Mouse (Mus musculus) thymus, postnatal 10 days (tissue): ENCODE results near the gene Snx8.
"Not testable (repeated sequence)": the region's sequence is repeated elsewhere in the genome, so short reads cannot be mapped to it uniquely, and the experiment has no call there.

Source experiments
- DNase-seq, 2 experiments: peaks; one replicate each; pipeline ENCODE4 v3.0.0; 2021; ENCODE audit warnings: low spot score in 2 of 2

Snx8 gene

DNA sequence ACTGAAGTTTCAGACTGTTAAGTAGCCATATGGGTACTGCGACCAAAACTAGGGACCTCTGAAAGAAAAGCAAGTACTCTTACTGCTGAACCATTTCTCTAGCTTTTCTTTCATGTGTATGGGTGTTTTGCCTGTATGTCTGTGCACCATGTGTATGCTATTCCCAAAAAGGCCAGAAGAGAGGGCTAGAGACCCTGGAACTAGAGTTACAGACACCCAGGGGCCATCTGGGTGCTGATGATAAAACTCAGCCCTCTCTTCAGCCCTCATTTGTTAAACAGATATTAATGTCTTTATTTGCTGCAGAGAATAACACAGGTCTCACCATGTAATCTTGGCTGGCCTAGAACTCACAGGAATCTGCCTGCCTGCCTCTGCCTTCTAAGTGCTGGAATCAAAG is 4.6 kb downstream of the Snx8 start:
- DNase-seq = no peak

DNA sequence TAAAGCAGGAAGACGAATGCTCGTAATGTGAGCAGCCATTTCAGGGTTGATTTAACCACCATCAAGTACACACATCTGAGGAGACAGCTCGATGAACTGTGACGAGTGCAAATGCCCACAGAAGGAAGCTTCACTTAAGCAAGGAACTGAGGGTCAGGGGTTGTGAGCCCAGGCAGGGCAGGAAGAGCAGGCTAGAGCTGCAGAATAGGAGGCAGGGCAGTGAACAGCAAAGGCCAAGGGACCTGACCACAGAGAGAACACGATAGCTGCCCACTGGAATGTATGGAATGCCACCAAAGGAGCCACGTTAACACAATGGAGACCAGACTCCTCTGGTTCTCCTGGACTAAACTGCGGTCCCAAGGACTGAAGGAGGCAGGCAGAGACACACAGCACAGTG is 5.5 kb downstream of the Snx8 start:
- DNase-seq = no peak

DNA sequence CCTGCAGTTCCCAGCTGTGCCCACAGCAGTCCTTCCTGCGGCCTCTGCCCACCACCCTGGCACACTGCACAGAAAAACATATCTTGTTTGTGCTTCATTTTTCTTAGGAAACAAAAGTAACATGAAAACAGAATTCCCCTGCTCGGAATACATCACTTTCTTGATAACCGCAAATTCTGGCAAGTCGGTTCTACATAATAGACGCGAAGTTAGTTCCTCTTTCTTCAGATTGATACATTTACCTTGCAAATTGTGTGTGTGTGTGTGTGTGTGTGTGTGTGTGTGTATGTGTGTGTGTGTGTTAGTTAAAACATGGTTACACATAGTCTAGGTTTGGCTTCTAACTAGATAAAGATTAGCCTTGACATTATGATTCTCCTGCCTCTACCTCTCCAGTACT is 6.4 kb downstream of the Snx8 start:
- no peak for DNase-seq

DNA sequence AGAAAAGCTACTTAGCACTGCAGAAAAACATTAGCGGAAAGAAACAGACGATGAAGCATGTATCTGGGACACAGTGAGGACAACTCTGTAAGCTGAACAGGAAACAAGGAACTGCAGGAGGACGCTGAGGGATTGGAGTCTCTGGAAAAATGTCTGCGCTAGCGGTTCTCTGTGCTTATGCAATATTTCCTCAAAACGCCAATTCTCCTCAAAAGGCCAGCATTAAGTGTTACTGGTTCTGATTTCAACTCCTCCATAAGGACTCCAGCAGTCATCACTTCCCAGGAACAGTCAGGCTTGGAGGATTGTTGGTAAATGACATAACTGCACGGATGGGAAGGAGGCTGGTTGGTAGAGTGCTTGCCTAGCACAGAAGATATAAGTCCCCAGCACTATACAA is 7.9 kb downstream of the Snx8 start:
- DNase-seq = no peak

DNA sequence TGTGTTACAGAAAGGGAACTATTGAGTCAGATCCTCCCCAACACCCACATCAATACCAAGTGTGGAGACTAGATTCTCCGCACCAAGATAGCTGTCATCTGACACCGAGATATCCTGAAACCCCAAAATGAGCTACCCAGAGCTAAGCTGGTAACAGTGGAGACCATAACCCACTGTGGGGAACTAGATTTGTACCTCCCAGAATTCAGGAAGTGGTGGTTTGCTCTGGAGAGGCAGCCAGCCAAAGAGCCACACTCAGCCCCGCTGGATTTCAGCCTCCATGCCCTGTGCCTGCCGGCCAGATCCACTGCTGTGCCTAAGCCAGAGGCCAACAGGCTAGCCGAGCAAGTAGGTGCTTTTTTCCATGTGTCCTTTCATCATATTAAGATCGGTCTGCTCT is 9.8 kb downstream of the Snx8 start:
- DNase-seq = no peak

DNA sequence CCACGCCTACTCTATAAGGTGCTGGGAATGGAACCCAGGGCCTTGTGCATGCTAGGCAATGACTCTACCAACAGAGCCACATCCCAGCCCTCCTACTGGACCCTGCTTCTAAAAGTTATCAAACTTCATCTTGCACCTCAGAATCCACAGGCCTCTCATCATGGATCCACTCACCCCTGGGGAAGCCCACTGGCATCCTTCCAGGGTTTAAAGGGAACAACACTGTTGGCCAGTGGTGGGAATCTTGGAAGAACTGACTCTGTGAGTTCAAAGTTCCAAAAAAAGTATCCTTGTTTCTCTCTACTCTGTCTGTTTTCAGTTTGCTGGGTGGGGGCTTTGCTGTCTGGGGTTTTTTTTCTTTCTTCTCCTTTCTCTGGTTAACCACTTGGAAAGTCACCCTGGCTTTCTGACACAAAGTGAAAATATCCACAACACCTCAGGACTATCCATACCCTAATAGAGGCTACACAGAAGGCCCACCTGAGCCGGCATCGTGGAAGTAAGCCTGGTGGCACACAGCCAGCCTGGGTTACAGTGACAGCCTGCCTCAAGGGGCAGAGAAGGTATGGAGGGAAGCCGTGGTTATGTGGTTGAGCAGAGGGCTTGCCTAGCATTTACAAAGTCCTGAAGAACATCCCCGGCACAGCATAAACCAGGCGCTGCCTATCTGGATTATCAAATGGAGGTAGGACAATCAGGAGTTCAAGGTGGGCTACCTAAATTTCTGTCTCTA is 10.8 kb downstream of the Snx8 start:
- DNase-seq = no peak

DNA sequence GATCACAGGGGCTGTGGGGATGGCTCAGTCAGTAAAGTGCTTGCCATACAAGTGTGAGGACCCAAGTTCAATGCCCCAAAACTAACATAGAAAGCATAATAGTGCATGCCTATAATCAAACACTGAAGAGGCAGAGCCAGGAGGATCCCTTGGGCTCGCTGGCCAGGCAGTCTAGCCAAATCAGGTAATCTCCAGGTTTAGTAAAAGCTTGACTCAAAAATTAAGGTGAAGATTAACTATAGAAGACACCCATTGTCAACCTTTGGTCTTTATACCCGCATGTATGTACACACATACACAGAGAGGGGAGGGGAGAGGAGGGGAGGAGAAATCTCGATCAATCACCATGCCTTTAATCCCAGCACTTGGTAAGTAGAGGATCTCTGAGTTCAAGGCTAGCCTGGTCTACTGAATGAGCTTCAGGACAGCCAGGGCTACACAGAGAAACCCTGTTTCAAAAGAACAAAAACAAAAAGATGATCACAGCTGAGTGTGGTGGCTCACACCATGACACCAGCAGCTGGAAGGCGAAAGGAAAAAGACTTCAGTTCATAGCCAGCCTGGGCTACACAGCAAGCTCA is 13.7 kb downstream of the Snx8 start:
- no peak for DNase-seq

DNA sequence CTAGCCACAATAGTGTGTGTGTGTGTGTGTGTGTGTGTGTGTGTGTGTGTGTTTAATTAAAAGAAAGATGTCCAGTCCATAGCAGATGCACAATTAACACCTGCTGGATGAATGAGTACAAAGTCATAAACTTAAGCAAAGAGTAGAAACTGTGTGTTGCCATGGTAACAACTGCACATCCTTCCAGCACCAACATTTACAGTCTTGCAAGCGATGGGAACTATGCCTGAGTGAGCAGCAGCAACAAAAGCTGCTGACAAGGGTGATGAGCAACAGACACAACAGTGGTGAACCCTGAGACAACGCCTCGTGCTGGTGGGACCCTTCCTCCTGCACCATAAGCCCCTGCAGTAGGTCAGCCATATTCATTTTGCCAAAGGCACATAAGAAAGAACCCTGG is 14.8 kb downstream of the Snx8 start:
- no peak for DNase-seq

DNA sequence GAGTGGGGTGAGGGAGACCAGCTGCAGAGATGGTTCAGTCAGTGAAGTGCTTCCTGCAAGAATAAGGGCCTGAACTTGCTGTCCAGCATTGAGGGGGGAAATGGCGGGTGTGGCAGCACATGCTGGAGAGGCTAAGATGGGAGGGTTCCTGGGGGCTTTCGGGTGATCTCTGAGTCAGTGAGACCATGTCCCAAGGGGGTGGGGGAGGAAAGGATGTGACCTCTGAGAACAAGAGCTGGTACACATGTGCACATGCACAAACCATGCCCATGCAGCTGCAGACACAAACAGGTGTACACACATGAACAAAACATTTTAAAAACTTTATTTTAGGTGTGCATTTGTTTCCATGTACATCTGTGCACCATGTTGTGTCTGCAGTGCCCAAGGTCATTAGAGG is 15.4 kb downstream of the Snx8 start:
- DNase-seq = no peak

DNA sequence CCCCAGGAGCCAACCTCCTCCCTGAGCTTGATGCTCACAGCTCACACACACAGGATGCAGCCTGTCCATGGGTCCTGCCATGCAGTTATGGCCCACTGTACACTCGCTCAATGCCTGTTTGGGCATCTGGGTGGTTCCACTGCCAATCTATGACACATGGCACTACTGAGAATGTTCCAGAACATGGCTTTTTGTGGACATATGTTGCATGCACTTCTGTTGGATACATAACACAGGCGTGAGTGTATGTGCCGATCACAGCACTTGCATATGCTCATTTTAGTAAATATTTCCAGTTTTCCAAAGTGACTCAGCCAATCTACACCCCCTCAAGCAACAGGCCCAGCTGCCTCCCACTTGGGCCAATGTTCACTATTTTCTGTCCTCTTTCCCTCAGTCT is 17.4 kb downstream of the Snx8 start:
- DNase-seq = no peak

DNA sequence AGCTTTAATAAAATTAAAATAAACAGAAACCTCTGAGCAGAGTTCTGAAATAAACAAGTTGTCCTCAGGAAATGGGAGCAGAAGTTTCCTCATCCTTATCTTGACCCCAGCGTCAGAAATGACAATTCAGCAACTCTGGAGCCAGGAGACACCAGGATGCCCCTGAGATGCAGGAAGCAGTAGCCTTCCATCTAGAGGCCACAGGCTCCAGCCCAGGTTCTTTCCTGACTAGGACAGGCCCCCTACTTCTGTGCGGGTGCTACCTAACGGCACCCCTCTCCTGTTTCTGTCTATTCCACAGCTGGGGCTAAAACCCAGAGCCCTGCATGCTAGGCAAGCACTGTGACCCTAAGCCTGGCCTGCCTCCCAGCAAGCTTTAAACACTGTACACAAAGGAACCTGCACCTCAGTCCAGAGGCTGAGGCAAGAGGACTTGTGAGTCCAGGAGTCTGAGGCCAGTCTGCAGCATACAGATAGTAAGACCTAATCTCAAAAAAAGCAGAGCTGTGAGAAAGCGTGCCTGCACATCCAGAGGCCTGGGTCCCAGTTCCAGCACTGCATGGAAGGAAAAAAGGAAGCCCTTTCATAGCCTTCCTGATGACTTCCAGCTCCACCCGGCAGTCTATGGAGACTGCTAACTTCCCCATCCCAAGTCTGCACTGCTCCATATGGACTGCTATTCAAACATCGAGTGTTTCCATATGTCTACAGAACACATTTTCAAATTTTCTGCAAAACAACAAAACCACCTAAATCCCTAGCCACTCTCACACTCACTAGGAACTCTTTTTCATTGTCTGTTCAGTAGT is 18.4 kb downstream of the Snx8 start:
- DNase-seq = no peak

DNA sequence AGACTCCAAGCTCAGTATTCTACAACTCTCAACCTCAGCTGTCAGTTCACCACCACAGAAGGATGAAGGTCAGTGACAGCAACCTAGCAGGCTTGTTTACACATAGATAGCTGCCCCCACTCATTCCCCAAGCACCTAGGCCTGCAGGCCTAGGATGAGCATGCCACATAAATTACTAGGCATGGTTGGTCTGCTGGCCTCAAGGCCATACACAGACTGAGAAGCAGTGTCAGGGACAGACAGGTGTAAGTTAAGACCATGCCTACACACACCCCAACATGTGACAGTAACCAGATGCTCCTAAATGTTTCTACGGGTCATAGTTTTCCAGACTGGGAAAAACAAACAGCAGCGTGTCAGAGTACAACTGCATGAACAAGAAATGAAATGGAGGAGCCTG is 19.6 kb downstream of the Snx8 start:
- DNase-seq = no peak

DNA sequence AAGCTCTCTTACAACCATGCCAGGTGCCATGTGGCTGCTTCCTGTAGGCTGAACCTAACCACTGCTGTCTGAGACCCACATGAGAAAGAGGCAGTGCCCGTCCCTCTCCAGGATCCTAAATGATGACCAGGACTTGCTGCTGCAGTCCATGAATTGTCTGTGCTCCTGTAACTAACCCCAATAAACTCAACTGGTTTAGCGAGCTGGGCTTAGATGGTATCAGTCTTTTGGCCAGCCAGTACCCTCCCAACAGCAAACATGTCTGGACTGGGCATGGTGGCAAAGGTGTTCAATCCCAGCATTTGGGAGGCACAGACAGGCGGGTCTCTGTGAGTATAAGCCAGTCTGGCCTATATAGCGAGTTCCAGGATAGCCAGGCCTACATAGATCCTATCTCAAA is 20.1 kb downstream of the Snx8 start:
- no peak for DNase-seq

DNA sequence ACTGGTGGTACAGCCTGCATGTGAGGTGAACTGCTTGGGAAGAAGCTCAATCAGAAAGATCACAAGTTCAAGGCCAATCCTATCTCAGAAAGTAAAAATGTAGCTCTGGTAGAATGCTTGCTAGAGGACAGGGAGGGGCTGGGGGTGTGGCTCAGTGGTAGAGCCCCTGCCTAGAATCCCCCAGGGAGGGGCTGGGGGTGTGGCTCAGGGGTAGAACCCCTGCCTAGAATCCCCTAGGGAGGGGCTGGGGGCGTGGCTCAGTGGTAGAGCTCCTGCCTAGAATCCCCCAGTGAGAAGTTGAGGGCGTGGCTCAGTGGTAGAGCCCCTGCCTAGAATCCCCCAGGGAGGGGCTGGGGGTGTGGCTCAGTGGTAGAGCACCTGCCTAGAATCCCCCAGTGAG is 20.9 kb downstream of the Snx8 start:
- not testable (repeated sequence) for DNase-seq

DNA sequence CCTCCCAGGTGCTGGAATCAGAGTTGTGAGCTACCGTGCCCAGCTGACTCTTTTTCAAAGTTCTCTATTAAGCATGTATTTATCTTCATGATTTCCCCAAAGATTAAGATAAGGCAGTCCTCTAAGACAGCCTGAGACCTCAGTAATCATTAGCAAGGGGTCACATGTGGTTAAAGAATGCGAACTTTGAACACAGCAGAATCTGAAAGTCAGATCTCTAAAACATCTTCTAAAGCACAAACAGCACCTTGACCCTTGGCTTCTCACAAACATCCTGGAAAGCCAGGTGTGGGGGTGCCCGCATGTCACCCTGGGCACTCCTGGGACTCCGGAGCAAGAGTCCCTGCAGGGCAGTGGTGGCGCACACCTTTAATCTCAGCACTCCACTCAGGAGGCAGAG is 24.6 kb downstream of the Snx8 start:
- DNase-seq = no peak

DNA sequence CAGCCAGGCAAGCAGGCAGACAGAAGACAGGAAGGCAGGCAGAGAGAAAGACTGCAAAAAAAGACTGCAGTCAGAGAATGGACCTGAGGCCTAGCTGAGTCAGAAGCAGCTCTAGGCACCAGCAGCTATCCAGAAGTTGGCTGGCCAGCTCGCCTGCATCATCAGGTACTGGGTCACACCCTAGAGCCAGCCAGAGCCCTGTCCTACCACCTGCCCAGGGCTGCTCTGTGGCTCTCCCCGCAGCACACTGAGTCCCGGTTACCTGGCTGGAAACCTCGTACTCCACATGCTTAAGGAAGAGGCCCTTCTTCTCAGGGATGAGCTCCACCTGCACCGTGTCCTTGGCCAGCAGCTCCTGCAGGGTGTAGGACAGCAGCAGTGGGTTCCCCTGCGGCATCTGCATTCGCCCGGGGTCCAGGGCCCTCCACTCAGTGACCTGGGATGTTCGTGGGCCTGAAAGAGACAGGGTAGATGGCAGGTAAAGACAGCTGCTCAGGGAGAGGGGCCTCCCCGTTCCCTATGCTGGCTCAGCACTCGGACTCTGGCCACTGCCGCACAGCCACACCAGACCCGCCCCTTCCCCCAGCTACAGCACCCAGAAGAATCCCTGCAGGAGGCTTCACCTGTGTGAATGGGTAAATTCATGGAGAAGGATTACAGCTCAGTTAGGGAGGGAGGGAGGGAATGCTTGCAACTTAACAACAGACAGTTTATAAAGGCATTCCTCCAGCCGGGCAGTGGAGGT is 29.0 kb downstream of the Snx8 start:
- no peak for DNase-seq

DNA sequence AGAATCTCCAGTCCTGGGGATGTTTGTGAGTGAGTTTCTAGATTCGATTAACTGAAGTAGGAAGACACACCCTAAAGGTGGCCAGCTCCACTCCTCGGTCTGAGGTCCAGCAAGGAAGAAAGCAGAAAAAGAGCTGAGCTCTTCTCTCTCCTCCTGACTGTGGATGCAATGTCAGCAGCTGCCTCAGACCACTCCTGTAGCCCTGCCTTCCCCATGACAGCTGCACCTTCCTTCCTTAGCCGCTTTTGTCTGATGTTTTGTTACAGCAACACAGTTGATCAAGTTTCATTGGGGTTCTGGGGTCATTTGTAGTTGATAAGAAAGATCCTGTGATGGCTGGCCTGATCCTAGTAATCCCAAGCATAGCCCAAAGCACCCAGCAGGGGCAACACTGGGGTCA is 31.6 kb downstream of the Snx8 start:
- DNase-seq = no peak

DNA sequence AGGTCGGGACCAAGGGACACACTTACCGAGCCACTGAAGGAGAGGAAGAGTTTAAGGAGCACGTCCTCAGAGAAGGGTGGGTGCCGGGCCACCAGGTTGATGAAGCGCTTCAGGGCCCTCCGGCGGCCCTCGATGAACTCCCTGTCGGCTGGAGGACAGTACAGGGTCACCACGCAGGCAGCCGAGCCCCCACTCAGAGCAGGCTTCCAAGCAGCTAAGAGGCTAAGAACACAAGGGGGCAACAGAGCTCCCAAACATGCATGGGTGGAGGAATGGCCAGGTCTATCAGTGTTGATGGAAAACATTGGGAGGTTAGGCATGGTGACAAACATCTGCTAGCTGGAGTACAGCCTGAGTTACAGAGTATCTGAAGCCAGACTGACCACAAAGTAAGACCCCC is 33.1 kb downstream of the Snx8 start:
- no peak for DNase-seq

DNA sequence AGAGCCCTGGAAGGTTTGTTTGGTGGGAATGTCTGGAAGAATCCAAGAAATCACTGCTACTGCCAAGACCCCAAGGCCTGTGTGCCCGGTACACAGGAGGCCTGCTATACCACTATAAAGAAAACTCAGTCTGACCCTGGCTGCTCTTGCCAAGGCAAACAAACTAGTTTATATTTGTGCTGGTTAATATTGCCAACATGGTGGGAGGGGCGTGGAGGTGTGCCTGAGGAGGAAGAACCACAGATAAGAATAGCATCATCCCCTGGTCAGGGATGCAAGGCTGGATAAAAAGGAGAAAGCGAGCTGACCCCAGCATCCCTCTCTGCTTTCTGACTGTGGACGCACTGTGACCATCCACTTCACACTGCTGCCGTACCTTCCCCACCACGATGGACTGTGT is 36.7 kb downstream of the Snx8 start:
- DNase-seq = no peak

DNA sequence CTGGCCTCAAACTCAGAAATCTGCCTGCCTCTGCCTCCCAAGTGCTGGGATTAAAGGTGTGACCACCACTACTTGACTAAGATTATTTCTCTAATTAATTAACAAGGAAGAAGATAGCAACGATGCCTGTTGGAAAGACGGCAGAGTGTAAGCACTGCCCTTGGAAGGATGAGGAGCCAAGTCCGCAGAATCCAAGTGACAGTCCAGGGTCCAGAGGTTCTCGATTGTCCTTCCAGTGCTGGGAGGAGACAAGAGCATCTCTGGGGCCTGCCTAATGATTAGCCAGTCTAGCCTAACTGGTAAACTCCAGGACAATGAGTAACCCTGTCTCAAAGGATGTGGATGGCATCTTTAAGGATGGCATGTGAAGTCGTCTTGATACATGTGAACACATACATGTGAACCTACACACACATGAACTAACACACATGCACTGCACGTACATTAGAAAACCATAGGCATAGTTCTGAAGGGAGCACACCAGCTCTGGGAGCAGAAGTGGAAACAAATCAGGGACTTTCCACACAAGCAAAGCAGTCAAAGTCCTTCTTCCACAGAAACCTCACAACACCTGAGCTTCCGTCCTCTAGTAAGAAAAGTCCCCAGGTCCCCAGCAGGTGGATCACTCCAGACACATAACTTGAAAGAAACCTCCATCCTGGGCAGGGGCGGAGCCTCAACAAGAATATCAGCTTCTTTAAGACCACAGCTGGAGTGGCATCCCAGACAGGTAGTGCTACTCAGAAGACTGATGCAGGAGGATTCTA is 38.1 kb downstream of the Snx8 start:
- no peak for DNase-seq

DNA sequence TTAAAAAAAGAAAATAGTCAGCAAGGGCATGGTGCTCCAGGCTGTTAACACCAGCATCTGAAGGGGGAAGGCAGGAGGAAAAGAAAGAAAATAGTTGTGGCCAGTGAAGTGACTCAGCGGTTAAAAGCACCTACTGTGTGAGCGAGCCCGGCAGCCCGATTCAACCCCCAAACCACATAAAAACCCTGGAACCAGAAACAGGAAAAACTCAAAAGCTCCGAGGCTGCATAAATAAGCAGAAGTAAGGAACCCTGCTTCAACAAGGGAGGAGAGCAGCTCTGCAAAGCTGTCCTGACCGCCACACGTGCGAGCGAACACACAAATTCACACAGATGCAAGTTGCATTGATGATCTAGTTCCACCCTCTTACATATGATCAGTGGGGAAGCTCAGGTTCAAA is 39.2 kb downstream of the Snx8 start:
- no peak for DNase-seq

DNA sequence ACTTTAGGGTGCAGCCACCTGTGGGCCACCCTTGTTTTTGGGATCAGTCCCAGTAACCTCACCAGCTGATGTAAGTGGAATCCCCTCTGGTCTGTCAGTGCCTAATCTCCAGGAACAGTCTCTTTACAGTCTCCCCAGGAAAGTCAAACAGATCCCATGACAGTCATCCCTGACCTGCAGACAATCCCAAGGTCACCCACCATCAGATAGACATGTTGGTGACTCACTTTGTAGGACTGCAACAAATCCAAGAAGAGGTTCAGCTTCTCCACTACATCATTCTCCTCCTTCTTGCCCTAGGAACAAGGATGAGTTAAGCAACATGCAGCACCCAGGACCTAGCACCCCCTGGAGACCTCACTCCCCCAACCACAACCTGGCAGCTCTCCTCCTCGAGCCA is 43.0 kb downstream of the Snx8 start:
- DNase-seq = no peak
